Mouse (Mus musculus) midbrain, embryonic 14.5 days (tissue): ENCODE results near the gene Gm20388. TPM values are rescaled to one million over a fixed set of nuclear protein-coding genes. Genes with fewer than 3 reads are reported as not detected.
"Not testable (repeated sequence)": the region's sequence is repeated elsewhere in the genome, so short reads cannot be mapped to it uniquely, and the experiment has no call there.

Source experiments
- ATAC-seq: fragments of 200-750 bp; cut with Nextera tagmentation; 2 replicates; pipeline ENCODE4 v1.8.0; 2017; ENCODE audit warnings: moderate number of reproducible peaks, moderate library complexity; ENCODE audit not compliant: low FRiP score, low TSS enrichment
- DNase-seq: peaks from one replicate; pipeline ENCODE4 v3.0.0-alpha.2; 2015
- H3K27ac ChIP-seq: fragments of 300-500 bp; sonication (generic); replicated peaks from 2 replicates; pipeline ENCODE4 v1.5.1; 2014; ENCODE audit warnings: mild to moderate bottlenecking, low read depth, low read length, moderate library complexity
- H3K27me3 ChIP-seq: fragments of 300-500 bp; sonication (generic); 2 replicates; pipeline ENCODE4 v1.6.1; 2014; ENCODE audit warnings: low read length, control low read depth, mixed read lengths; ENCODE audit not compliant: control insufficient read depth, insufficient read depth
- H3K36me3 ChIP-seq: fragments of 300-500 bp; sonication (generic); 2 replicates; pipeline ENCODE4 v1.6.1; 2014; ENCODE audit warnings: low read length, control low read depth; ENCODE audit not compliant: control insufficient read depth, insufficient read depth
- H3K4me1 ChIP-seq: fragments of 300-500 bp; sonication (generic); 2 replicates; pipeline ENCODE4 v1.6.1; 2014; ENCODE audit warnings: mild to moderate bottlenecking, antibody characterized with exemption, low read length, control low read depth; ENCODE audit not compliant: control insufficient read depth, insufficient read depth
- H3K4me2 ChIP-seq: fragments of 300-500 bp; sonication (generic); 2 replicates; pipeline ENCODE4 v1.6.1; 2014; ENCODE audit warnings: mild to moderate bottlenecking, low read length, moderate library complexity
- H3K4me3 ChIP-seq: fragments of 300-500 bp; sonication (generic); replicated peaks from 2 replicates; pipeline ENCODE4 v1.5.1; 2014; ENCODE audit warnings: low read depth, low read length
- H3K9ac ChIP-seq: fragments of 300-500 bp; sonication (generic); replicated peaks from 2 replicates; pipeline ENCODE4 v1.6.1; 2014; ENCODE audit warnings: mild to moderate bottlenecking, low read length, moderate library complexity
- H3K9me3 ChIP-seq: fragments of 300-500 bp; sonication (generic); 2 replicates; pipeline ENCODE4 v1.6.1; 2016; ENCODE audit warnings: low read length, control low read depth, mixed read lengths; ENCODE audit not compliant: control insufficient read depth
- WGBS: fragments of 180-500 bp; shearing (Covaris S2); extraction: QIAGEN DNeasy Blood & Tissue Kit; methylation state at CpG from one replicate; pipeline ENCODE4 v1.1.7; 2014; 5-methylcytosine and 5-hydroxymethylcytosine counted together
- polyA plus RNA-seq: library from polyadenylated mRNA; unstranded; fragments of >200 nt; fragmentation: Nextera tagmentation; extraction: Ambion mirVana; gene quantifications from 2 replicates; pipeline ENCODE4 v1.2.1, GENCODE M21; 2014

The Gm20388 gene
- polyA plus RNA-seq, 1 experiment from 2014 or later, result 4.1 TPM

DNA sequence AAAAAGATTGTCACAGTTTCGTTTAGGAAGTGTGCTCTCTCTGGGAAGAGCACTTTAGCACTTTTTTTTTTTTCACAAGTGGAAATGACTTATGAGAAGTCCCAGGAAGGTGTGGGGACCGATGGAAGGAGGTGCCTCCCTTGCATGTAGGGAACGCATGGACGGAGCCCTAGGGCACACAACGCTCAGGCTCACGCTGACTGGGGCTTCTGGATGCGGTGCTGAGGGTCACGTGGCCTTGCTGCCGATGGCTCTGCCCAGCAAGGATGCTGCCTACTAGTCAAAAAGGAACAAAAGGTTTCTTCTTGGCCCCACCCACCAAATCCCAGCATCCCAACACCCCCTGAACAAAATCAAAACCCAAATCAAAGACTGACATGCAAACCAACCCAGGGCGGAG, 2718.7 kb downstream of the Gm20388 start:
- Histone ChIP-seq H3K4me3 (no peak overlapping the region), H3K36me3 (peaks cover 52% of the 10 kb centered on the region), H3K27ac (no peak overlapping the region), H3K4me1 (no peaks in the 10 kb centered on the region), H3K9ac (no peak overlapping the region), H3K4me2 (no peak overlapping the region), H3K9me3 (no peaks in the 10 kb centered on the region), H3K27me3 (no peaks in the 10 kb centered on the region)
- 11% methylated on average over 10 of the region's 10 CpGs for WGBS
- DNase-seq (no peak), ATAC-seq (no peak)

DNA sequence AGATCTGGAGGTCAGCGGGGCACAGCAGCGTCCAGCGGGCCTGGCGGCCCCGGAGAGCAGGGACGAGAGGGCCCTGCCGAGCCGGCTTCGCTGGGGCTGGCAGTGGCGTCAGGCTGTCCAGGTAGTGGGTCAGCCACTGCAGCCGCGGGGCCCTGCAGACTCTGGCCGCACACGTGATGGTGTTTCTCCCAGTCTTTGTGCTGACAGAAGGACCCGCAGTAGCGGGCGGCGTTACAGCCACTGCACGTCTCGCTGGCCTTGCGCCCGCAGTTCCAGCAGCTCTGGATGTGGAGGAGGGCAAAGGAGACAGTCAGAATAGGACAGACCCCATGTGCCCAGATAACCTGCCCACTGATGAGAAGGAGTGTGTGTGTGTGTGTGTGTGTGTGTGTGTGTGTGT, 2720.1 kb downstream of the Gm20388 start:
- Histone ChIP-seq H3K9me3 (no peaks in the 10 kb centered on the region), H3K4me2 (no peak overlapping the region), H3K36me3 (peaks cover 65% of the 10 kb centered on the region), H3K27me3 (no peaks in the 10 kb centered on the region), H3K4me3 (no peak overlapping the region), H3K27ac (no peak overlapping the region), H3K4me1 (no peaks in the 10 kb centered on the region), H3K9ac (no peak overlapping the region)
- peak; percentile 25 for DNase-seq
- no peak for ATAC-seq
- WGBS, result 55% methylated on average over 22 of the region's 22 CpGs

DNA sequence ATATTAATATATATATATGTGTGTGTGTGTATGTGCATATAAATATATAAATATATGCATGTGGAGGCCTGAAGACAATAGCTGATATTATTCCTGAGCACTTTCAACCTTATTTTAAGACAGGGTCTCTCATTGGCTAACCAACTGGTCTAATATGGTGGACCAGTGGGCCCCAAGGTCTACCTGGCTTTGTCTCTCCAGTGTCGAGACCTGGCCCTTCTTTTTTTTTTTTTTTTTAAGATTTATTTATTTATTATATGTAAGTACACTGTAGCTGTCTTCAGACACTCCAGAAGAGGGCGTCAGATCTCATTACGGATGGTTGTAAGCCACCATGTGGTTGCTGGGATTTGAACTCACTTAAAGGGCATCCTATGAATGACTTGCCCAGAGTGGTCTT, 2721.5 kb downstream of the Gm20388 start:
- WGBS, result 70% methylated on average over 3 of the region's 3 CpGs
- DNase-seq, H3K27ac ChIP-seq, H3K4me1 ChIP-seq, H3K4me3 ChIP-seq, H3K9me3 ChIP-seq, H3K4me2 ChIP-seq, H3K27me3 ChIP-seq, ATAC-seq, H3K9ac ChIP-seq: not testable (repeated sequence)
- H3K36me3 ChIP-seq, result peaks cover 69% of the 10 kb centered on the region

DNA sequence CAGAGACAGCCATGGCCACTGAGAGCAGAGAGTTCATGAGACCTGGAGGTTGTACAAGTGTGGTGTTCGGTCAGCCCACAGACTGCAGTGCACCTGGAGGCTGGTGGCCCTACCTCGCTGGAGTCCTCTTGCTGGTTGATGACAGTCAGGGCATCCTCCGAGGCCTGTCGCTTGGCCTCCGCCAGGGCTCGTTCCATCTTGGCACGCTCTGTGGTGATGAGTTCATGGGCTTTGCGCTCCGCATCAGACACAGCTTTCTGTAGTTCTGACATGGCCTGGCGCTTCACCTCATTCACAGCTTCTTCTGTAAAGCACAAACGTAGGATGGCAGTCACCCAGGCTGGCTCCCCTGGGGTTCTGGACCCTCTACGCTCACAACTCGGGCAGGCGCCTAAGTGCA, 2722.6 kb downstream of the Gm20388 start:
- ATAC-seq (no peak), DNase-seq (no peak)
- WGBS, result 91% methylated on average over 14 of the region's 14 CpGs
- H3K36me3 ChIP-seq, result peaks cover 74% of the 10 kb centered on the region
- H3K9me3 ChIP-seq, result no peaks in the 10 kb centered on the region
- no peak overlapping the region for H3K27ac ChIP-seq
- no peaks in the 10 kb centered on the region for H3K4me1 ChIP-seq
- no peak overlapping the region for H3K4me2 ChIP-seq
- H3K9ac ChIP-seq, result no peak overlapping the region
- H3K27me3 ChIP-seq, result no peaks in the 10 kb centered on the region
- no peak overlapping the region for H3K4me3 ChIP-seq

DNA sequence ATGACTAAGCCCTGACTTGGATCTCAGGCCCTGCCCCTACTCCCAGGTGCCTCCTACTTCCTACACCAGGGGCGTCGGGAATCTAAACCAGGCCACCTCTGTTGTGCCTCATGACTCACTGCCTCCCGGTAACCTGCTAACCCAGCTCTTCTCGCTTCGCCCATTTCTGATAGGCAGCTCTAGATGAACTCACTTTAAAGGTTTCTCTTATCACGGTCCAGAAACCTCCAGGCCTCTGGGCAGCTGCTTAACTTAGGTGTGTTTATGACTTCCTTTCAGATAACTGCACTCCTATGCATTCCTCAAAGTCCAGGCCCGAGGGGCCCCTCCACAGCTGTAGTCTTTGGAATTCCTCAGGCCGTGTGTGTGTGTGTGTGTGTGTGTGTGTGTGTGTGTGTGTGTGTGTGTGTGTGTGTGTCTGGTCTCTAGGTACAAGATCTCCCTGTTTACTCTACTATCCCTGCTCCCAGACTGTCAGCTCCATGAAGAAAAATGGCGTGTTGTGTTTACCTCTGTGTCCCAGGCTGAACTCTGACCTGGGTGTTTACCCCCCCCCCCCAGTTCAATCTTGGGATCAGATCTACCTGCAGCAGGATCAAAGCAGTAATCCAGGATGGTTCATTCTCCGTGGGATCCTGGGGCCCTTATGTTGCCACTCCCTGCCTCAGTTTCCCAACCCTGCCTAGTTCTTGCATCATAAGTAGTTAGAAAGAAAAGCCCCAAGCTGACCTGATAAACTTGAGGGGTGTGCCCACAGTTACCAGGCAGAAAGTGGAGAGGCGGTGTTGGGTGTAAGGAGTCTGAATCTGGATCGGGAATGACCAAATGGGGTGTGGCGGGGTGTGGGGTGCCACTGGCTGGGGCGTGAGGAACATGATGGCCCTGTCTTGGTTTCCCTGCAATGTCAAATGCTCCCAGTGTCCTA, 2725.5 kb downstream of the Gm20388 start:
- WGBS, result 81% methylated on average over 14 of the region's 14 CpGs
- ATAC-seq, result no peak
- no peaks in the 10 kb centered on the region for H3K9me3 ChIP-seq
- peaks cover 3% of the 10 kb centered on the region; the same call in 1 of the 2 replicates for H3K4me1 ChIP-seq
- no peak overlapping the region for H3K9ac ChIP-seq
- no peaks in the 10 kb centered on the region for H3K27me3 ChIP-seq
- no peak overlapping the region for H3K4me2 ChIP-seq
- no peak overlapping the region for H3K27ac ChIP-seq
- DNase-seq, result no peak
- H3K36me3 ChIP-seq, result peaks cover 64% of the 10 kb centered on the region
- no peak overlapping the region for H3K4me3 ChIP-seq

DNA sequence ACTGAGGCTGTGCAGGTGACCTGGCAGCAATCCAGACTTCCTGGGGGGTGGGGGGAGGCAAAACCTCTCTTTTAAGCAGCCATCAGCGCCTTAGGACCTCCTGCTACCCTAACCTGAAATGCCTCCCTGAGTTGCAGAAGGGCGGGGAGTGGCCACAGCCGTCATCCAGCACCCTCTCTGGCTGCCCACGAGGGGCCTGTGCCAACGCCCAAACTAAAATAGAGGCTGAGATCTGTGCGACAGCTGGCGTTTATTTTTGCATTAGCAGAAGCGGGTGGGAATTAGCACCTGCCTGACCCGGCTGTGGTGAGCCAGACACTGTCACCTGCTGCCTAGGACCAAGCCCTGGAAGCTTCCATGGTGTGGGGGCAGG, 2726.1 kb downstream of the Gm20388 start:
- no peak for ATAC-seq
- peaks cover 65% of the 10 kb centered on the region for H3K36me3 ChIP-seq
- no peak overlapping the region for H3K27ac ChIP-seq
- H3K9me3 ChIP-seq, result no peaks in the 10 kb centered on the region
- H3K4me3 ChIP-seq, result no peak overlapping the region
- H3K9ac ChIP-seq, result no peak overlapping the region
- no peaks in the 10 kb centered on the region for H3K27me3 ChIP-seq
- H3K4me2 ChIP-seq, result no peak overlapping the region
- WGBS, result 79% methylated on average over 9 of the region's 9 CpGs
- DNase-seq, result no peak
- peaks cover 3% of the 10 kb centered on the region; the same call in 1 of the 2 replicates for H3K4me1 ChIP-seq

DNA sequence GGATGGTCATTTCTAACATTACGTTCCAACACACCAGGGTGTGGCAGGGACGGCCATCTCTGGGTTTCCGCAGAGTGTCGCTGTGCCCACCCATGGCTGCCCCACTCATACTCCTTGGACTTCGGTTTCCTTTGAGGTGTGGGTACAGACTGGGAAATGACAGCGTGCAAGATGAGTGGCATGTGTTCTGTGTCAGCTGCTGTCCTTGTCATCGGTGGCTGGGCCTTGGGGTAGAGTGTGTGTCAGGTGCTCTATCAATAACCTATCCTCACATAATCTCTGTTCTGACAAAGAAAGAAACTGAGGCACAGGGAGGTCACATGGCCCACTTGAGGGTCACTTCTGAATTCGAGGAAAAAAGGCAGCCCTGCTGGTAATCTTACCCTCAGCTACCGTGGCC, 2726.6 kb downstream of the Gm20388 start:
- peaks cover 66% of the 10 kb centered on the region for H3K36me3 ChIP-seq
- H3K27ac ChIP-seq, result no peak overlapping the region

DNA sequence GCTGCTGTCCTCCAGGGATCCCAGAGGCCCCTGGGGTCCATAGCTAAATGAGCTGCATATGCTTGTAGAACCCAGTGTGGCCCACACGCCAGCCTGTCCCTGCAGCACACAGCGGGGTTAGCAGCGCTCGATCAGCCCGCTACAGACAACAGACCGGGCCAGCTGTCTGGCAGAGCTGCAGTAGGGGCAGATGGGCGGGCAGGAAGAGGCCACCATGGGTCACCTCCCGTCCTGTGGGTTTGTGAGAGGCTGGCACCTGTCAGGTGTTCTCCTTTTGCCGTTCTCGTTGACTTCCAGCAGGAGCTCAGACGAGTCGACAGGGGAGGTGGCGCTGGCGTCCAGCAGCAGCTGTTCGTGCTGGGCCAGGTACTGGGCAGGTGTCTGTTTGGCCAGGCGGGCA, 2728.0 kb downstream of the Gm20388 start:
- no peak overlapping the region for H3K4me2 ChIP-seq
- peaks cover 3% of the 10 kb centered on the region; the same call in 1 of the 2 replicates for H3K4me1 ChIP-seq
- H3K27me3 ChIP-seq, result no peaks in the 10 kb centered on the region
- no peaks in the 10 kb centered on the region for H3K9me3 ChIP-seq
- no peak overlapping the region for H3K27ac ChIP-seq
- DNase-seq, result no peak
- H3K4me3 ChIP-seq, result no peak overlapping the region
- WGBS, result 72% methylated on average over 16 of the region's 16 CpGs
- no peak for ATAC-seq
- peaks cover 65% of the 10 kb centered on the region for H3K36me3 ChIP-seq
- no peak overlapping the region for H3K9ac ChIP-seq

More for the DNA sequence above, 2726.6 kb downstream of the Gm20388 start:
- peaks cover 3% of the 10 kb centered on the region; the same call in 1 of the 2 replicates for H3K4me1 ChIP-seq
- 93% methylated on average over 9 of the region's 9 CpGs for WGBS
- H3K9me3 ChIP-seq, result no peaks in the 10 kb centered on the region
- H3K9ac ChIP-seq, result no peak overlapping the region
- DNase-seq (no peak), ATAC-seq (no peak)
- H3K4me2 ChIP-seq, result no peak overlapping the region
- H3K4me3 ChIP-seq, result no peak overlapping the region
- no peaks in the 10 kb centered on the region for H3K27me3 ChIP-seq
